Mouse (Mus musculus) midbrain, postnatal 0 days (tissue): ENCODE measurements at regions not wholly inside any gene's neighbourhood (a gene's known extent, or its start where the extent isn't known, plus 50 kb on each side); places are given as distances from the start of the nearest gene placed in this dataset.
A peak's percentile ranks its signal among the peaks of the same experiment; 100 is the strongest.
"Not testable (repeated sequence)": the region's sequence is repeated elsewhere in the genome, so short reads cannot be mapped to it uniquely, and the experiment has no call there.

Experiments
- ATAC-seq: fragments of 200-750 bp; cut with Nextera tagmentation; 2 replicates; pipeline ENCODE4 v1.8.0; 2017; ENCODE audit warnings: moderate number of reproducible peaks, mild to moderate bottlenecking, moderate TSS enrichment, moderate library complexity; ENCODE audit not compliant: low FRiP score
- DNase-seq: peaks from one replicate; pipeline ENCODE4 v3.0.0-alpha.2; 2015; ENCODE audit warnings: low spot score
- H3K27ac ChIP-seq: fragments of 300-500 bp; sonication (generic); 2 replicates; pipeline ENCODE4 v1.5.1; 2014; ENCODE audit warnings: low read depth, mild to moderate bottlenecking, low read length, mixed read lengths
- H3K27me3 ChIP-seq: fragments of 300-500 bp; sonication (generic); 2 replicates; pipeline ENCODE4 v1.6.1; 2014; ENCODE audit warnings: low read length, control low read depth, mixed read lengths; ENCODE audit not compliant: insufficient read depth
- H3K36me3 ChIP-seq: fragments of 300-500 bp; sonication (generic); 2 replicates; pipeline ENCODE4 v1.6.1; 2014; ENCODE audit warnings: low read length, control low read depth, mixed read lengths; ENCODE audit not compliant: insufficient read depth
- H3K4me1 ChIP-seq: fragments of 300-500 bp; sonication (generic); 2 replicates; pipeline ENCODE4 v1.6.1; 2014; ENCODE audit warnings: mild to moderate bottlenecking, control low read depth, antibody characterized with exemption, low read length, mixed read lengths; ENCODE audit not compliant: insufficient read depth
- H3K4me2 ChIP-seq: fragments of 300-500 bp; sonication (generic); 2 replicates; pipeline ENCODE4 v1.6.1; 2014; ENCODE audit warnings: low read depth, mild to moderate bottlenecking, low read length, mixed read lengths; ENCODE audit not compliant: poor library complexity, severe bottlenecking
- H3K4me3 ChIP-seq: fragments of 300-500 bp; sonication (generic); 2 replicates; pipeline ENCODE4 v1.5.1; 2014; ENCODE audit warnings: low read depth, mild to moderate bottlenecking, low read length, moderate library complexity
- H3K9ac ChIP-seq: fragments of 300-500 bp; sonication (generic); replicated peaks from 2 replicates; pipeline ENCODE4 v1.6.1; 2014; ENCODE audit warnings: mild to moderate bottlenecking, low read length, moderate library complexity, mixed read lengths; ENCODE audit not compliant: poor library complexity, severe bottlenecking
- H3K9me3 ChIP-seq: fragments of 300-500 bp; sonication (generic); 2 replicates; pipeline ENCODE4 v1.6.1; 2016; ENCODE audit warnings: low read length, control low read depth
- CTCF ChIP-seq: IDR thresholded peaks from 2 replicates; pipeline ENCODE4 v1.5.1; 2016; ENCODE audit warnings: antibody characterized with exemption, mild to moderate bottlenecking
- WGBS: fragments of 180-500 bp; shearing (Covaris S2); extraction: QIAGEN DNeasy Blood & Tissue Kit; methylation state at CpG from one replicate; pipeline ENCODE4 v1.1.7; 2014; 5-methylcytosine and 5-hydroxymethylcytosine counted together

GRCm38 (mm10) chr6:68033608-68034007 is 498.0 kb upstream of the Tacstd2 start:
- ATAC-seq = 0 out of 2 replicates have a peak, but pooled peaks have one; percentile 47
- H3K9ac ChIP-seq, H3K4me1 ChIP-seq, H3K4me3 ChIP-seq, H3K27ac ChIP-seq, DNase-seq, H3K27me3 ChIP-seq, H3K4me2 ChIP-seq, H3K9me3 ChIP-seq, H3K36me3 ChIP-seq: not testable (repeated sequence)
- peak; percentile 63 for TF ChIP-seq CTCF
- WGBS = 25% methylated on average over 1 of the region's 1 CpGs

- no peaks in the 10 kb centered on the region for H3K27me3 ChIP-seq
- ATAC-seq = no peak
- no peak overlapping the region for H3K4me2 ChIP-seq
- TF ChIP-seq CTCF = no peak
- no peaks in the 10 kb centered on the region for H3K36me3 ChIP-seq
- H3K9me3 ChIP-seq = no peaks in the 10 kb centered on the region
- H3K9ac ChIP-seq = no peak overlapping the region
- H3K4me3 ChIP-seq = no peak overlapping the region
- WGBS = 52% methylated on average over 13 of the region's 13 CpGs
- no peaks in the 10 kb centered on the region for H3K4me1 ChIP-seq
- no peak overlapping the region for H3K27ac ChIP-seq
- DNase-seq = no peak
Measured at GRCm38 (mm10) chr6:68030740-68031139, 495.1 kb upstream of the Tacstd2 start.
